Mouse (Mus musculus): ENCODE measurements around the gene Fgfr2.

- no peak for TF ChIP-seq CTCF (IDR thresholded peaks at IDR 0.05; ENCODE audit: insufficient read depth, low read length)
- no peak for TF ChIP-seq POLR2A (IDR thresholded peaks at IDR 0.05; ENCODE audit: borderline replicate concordance, extremely low read depth, low read depth, low read length)
These were observed 754.3 kb downstream of the Fgfr2 start for GRCm38 (mm10) chr7:132368859-132369258.
